Mouse (Mus musculus): Measurements from ENCODE around the gene Cxcl9. TPM values are rescaled to one million over a fixed set of nuclear protein-coding genes. Genes with fewer than 3 reads are reported as not detected.

The Cxcl9 gene
- not detected in 2 replicates for polyA plus RNA-seq (2014; fragmentation: Nextera tagmentation; extraction: Ambion mirVana)

GRCm38 (mm10) chr5:92327929-92328328, at the start of gene Cxcl9:
Cxcl9 (minus strand) TSS chr5:92328079.
- Histone ChIP-seq H3K4me2 (no peak within 1 kb of the TSS), H3K9me3 (ENCODE audit: control insufficient read depth, low read length) (no peaks in the 10 kb centered on the region), H3K27ac (ENCODE audit: low read depth, low read length) (no peak within 1 kb of the TSS), H3K27me3 (replicated peaks; ENCODE audit: control insufficient read depth, insufficient read depth, low read length) (no peaks in the 10 kb centered on the region), H3K36me3 (ENCODE audit: control insufficient read depth, insufficient read depth, low read length) (no peaks in the 10 kb centered on the region), H3K9ac (ENCODE audit: low read depth, low read length) (no peak within 1 kb of the TSS), H3K4me1 (replicated peaks; ENCODE audit: control insufficient read depth, insufficient read depth, low read length) (no peaks in the 10 kb centered on the region), H3K4me3 (ENCODE audit: low read depth, low read length) (no peak within 1 kb of the TSS)
- WGBS = 69% methylated on average over 7 of the region's 7 CpGs
- DNase-seq (ENCODE audit: low spot score) = no peak
- ATAC-seq (replicated peaks; ENCODE audit: low FRiP score) = no peak

DNA sequence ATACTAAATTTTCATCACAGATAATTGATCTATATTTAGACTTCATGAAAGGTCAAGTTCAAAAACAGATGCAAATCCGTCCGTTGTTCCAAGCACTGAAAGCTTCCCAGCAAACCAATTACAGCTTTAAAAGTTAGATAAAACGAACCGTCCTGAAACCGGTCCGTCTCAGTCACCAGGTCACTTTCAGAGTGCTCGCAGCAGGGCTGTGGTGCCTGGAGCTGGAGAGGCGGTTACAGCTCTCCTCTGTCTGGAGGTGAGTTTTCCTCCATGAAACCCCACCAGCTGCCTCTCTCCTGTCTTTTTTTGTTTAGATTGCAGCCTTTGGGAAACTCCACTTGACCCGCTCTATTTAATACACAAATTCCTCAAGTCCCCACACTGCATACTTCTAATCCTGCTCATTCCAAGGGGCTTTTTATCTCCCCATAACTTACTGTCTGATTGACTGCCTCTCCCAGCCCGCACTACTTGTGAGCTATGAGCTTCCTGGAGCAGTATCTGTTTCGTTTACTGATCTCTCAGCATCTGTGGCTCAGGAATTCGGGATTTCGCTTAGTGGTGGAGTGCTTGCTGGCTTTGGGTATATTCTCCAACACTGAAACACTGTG, 49.0 kb upstream of the Cxcl9 start:
- WGBS = 47% methylated on average over 13 of the region's 13 CpGs
- Histone ChIP-seq H3K27ac (ENCODE audit: low read depth, low read length) (no peak overlapping the region), H3K4me2 (no peak overlapping the region), H3K9ac (ENCODE audit: low read depth, low read length) (no peak overlapping the region), H3K4me3 (ENCODE audit: low read depth, low read length) (no peak overlapping the region), H3K27me3 (replicated peaks; ENCODE audit: control insufficient read depth, insufficient read depth, low read length) (no peaks in the 10 kb centered on the region), H3K36me3 (ENCODE audit: control insufficient read depth, insufficient read depth, low read length) (no peaks in the 10 kb centered on the region), H3K9me3 (ENCODE audit: control insufficient read depth, low read length) (no peaks in the 10 kb centered on the region), H3K4me1 (replicated peaks; ENCODE audit: control insufficient read depth, insufficient read depth, low read length) (peaks cover 15% of the 10 kb centered on the region)
- no peak for ATAC-seq (replicated peaks; ENCODE audit: low FRiP score)
- no peak for DNase-seq (ENCODE audit: low spot score)

GRCm38 (mm10) chr5:92375368-92375767, 47.5 kb upstream of the Cxcl9 start:
- H3K27ac ChIP-seq (ENCODE audit: low read depth, low read length) = no peak overlapping the region
- H3K4me3 ChIP-seq (ENCODE audit: low read depth, low read length) = no peak overlapping the region
- H3K4me1 ChIP-seq (replicated peaks; ENCODE audit: control insufficient read depth, insufficient read depth, low read length) = peaks cover 15% of the 10 kb centered on the region
- no peak for DNase-seq (ENCODE audit: low spot score)
- WGBS = 55% methylated on average over 17 of the region's 17 CpGs
- peak; percentile 35; the same call in 1 of the 2 replicates for ATAC-seq (replicated peaks; ENCODE audit: low FRiP score)
- peak overlapping the region; percentile 38 for H3K4me2 ChIP-seq
- H3K36me3 ChIP-seq (ENCODE audit: control insufficient read depth, insufficient read depth, low read length) = no peaks in the 10 kb centered on the region
- H3K9me3 ChIP-seq (ENCODE audit: control insufficient read depth, low read length) = no peaks in the 10 kb centered on the region
- H3K9ac ChIP-seq (ENCODE audit: low read depth, low read length) = no peak overlapping the region
- no peaks in the 10 kb centered on the region for H3K27me3 ChIP-seq (replicated peaks; ENCODE audit: control insufficient read depth, insufficient read depth, low read length)

DNA sequence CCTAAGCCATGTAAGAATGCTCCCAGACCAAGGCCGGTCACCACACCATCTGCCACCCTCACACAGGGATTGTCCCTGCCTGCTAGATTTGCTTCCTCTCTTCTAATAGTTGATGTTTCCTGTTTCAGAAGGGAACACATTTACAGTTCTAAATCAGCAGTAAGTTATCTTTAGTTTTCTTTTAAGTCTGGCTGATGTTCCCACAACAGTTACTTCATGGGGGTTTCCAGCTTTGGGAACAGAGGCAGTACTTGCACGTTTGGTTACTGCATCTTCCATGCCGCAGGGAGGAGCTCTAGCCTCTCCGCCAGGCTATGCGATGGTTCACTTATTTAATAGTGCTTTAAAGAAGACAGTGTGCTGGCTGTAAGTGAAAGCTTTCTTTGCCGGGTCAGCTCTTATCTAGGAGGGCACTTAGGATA, 46.9 kb upstream of the Cxcl9 start:
- ATAC-seq (replicated peaks; ENCODE audit: low FRiP score) (no peak), DNase-seq (ENCODE audit: low spot score) (no peak)
- no peaks in the 10 kb centered on the region for H3K27me3 ChIP-seq (replicated peaks; ENCODE audit: control insufficient read depth, insufficient read depth, low read length)
- H3K36me3 ChIP-seq (ENCODE audit: control insufficient read depth, insufficient read depth, low read length) = no peaks in the 10 kb centered on the region
- H3K4me2 ChIP-seq = peak overlapping the region; percentile 38
- WGBS = 30% methylated on average over 6 of the region's 6 CpGs
- no peak overlapping the region for H3K27ac ChIP-seq (ENCODE audit: low read depth, low read length)
- no peaks in the 10 kb centered on the region for H3K9me3 ChIP-seq (ENCODE audit: control insufficient read depth, low read length)
- H3K4me3 ChIP-seq (ENCODE audit: low read depth, low read length) = no peak overlapping the region
- H3K9ac ChIP-seq (ENCODE audit: low read depth, low read length) = no peak overlapping the region
- H3K4me1 ChIP-seq (replicated peaks; ENCODE audit: control insufficient read depth, insufficient read depth, low read length) = peaks cover 15% of the 10 kb centered on the region

DNA sequence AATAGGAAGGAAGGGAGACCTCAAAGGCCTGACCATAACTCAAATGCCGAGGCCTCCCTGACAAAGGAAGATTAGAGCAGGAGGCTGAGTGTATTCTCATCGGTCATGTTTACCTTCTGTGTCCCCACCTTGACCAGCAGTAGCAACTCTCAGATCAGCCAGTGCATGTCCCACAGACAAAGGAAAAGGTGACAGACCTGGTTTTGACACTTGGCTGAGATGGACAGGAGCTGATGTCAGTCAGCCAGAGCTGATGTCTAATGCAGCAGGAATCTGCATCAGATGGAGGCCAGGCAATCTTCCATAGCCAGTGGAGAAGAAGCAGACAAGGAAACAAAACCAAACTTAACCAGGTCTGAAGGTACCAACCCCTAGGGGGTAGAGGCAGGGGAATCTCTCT, 44.7 kb upstream of the Cxcl9 start:
- no peak for DNase-seq (ENCODE audit: low spot score)
- Histone ChIP-seq H3K27me3 (replicated peaks; ENCODE audit: control insufficient read depth, insufficient read depth, low read length) (no peaks in the 10 kb centered on the region), H3K9ac (ENCODE audit: low read depth, low read length) (no peak overlapping the region), H3K4me2 (no peak overlapping the region), H3K36me3 (ENCODE audit: control insufficient read depth, insufficient read depth, low read length) (no peaks in the 10 kb centered on the region), H3K9me3 (ENCODE audit: control insufficient read depth, low read length) (no peaks in the 10 kb centered on the region), H3K4me3 (ENCODE audit: low read depth, low read length) (no peak overlapping the region), H3K4me1 (replicated peaks; ENCODE audit: control insufficient read depth, insufficient read depth, low read length) (peaks cover 19% of the 10 kb centered on the region), H3K27ac (ENCODE audit: low read depth, low read length) (no peak overlapping the region)
- no peak for ATAC-seq (replicated peaks; ENCODE audit: low FRiP score)
- WGBS = 23% methylated on average over 2 of the region's 2 CpGs

GRCm38 (mm10) chr5:92371361-92371976, 43.6 kb upstream of the Cxcl9 start:
- no peaks in the 10 kb centered on the region for H3K36me3 ChIP-seq (ENCODE audit: control insufficient read depth, insufficient read depth, low read length)
- no peaks in the 10 kb centered on the region for H3K9me3 ChIP-seq (ENCODE audit: control insufficient read depth, low read length)
- no peaks in the 10 kb centered on the region for H3K27me3 ChIP-seq (replicated peaks; ENCODE audit: control insufficient read depth, insufficient read depth, low read length)
- H3K4me1 ChIP-seq (replicated peaks; ENCODE audit: control insufficient read depth, insufficient read depth, low read length) = peaks cover 19% of the 10 kb centered on the region
- no peak overlapping the region for H3K4me3 ChIP-seq (ENCODE audit: low read depth, low read length)
- DNase-seq (ENCODE audit: low spot score) = no peak
- H3K4me2 ChIP-seq = no peak overlapping the region
- no peak overlapping the region for H3K27ac ChIP-seq (ENCODE audit: low read depth, low read length)
- no peak for ATAC-seq (replicated peaks; ENCODE audit: low FRiP score)
- 85% methylated on average over 14 of the region's 14 CpGs for WGBS
- H3K9ac ChIP-seq (ENCODE audit: low read depth, low read length) = no peak overlapping the region

- WGBS = 87% methylated on average over 6 of the region's 6 CpGs
Observed at GRCm38 (mm10) chr5:92370891-92371290, 43.0 kb upstream of the Cxcl9 start.

GRCm38 (mm10) chr5:92370392-92370791, 42.5 kb upstream of the Cxcl9 start:
- H3K36me3 ChIP-seq (ENCODE audit: control insufficient read depth, insufficient read depth, low read length) = no peaks in the 10 kb centered on the region
- H3K27ac ChIP-seq (ENCODE audit: low read depth, low read length) = no peak overlapping the region
- H3K4me1 ChIP-seq (replicated peaks; ENCODE audit: control insufficient read depth, insufficient read depth, low read length) = peaks cover 11% of the 10 kb centered on the region; the same call in 1 of the 2 replicates
- H3K9ac ChIP-seq (ENCODE audit: low read depth, low read length) = no peak overlapping the region
- no peaks in the 10 kb centered on the region for H3K27me3 ChIP-seq (replicated peaks; ENCODE audit: control insufficient read depth, insufficient read depth, low read length)
- no peak for DNase-seq (ENCODE audit: low spot score)
- 58% methylated on average over 6 of the region's 6 CpGs for WGBS
- no peak for ATAC-seq (replicated peaks; ENCODE audit: low FRiP score)
- no peak overlapping the region for H3K4me2 ChIP-seq
- no peak overlapping the region for H3K4me3 ChIP-seq (ENCODE audit: low read depth, low read length)
- no peaks in the 10 kb centered on the region for H3K9me3 ChIP-seq (ENCODE audit: control insufficient read depth, low read length)

More at GRCm38 (mm10) chr5:92370891-92371290, 43.0 kb upstream of the Cxcl9 start:
- DNase-seq (ENCODE audit: low spot score) (no peak), ATAC-seq (replicated peaks; ENCODE audit: low FRiP score) (no peak)
- Histone ChIP-seq H3K4me3 (ENCODE audit: low read depth, low read length) (no peak overlapping the region), H3K4me1 (replicated peaks; ENCODE audit: control insufficient read depth, insufficient read depth, low read length) (peaks cover 16% of the 10 kb centered on the region), H3K27me3 (replicated peaks; ENCODE audit: control insufficient read depth, insufficient read depth, low read length) (no peaks in the 10 kb centered on the region), H3K9ac (ENCODE audit: low read depth, low read length) (no peak overlapping the region), H3K36me3 (ENCODE audit: control insufficient read depth, insufficient read depth, low read length) (no peaks in the 10 kb centered on the region), H3K9me3 (ENCODE audit: control insufficient read depth, low read length) (no peaks in the 10 kb centered on the region), H3K4me2 (no peak overlapping the region), H3K27ac (ENCODE audit: low read depth, low read length) (no peak overlapping the region)

Data from liver, embryonic 11.5 days (tissue).